Mouse (Mus musculus) intestine, embryonic 14.5 days (tissue): ENCODE measurements around the gene Tnk1. TPM values are rescaled to one million over a fixed set of nuclear protein-coding genes. Genes with fewer than 3 reads are reported as not detected.
A peak's percentile ranks its signal among the peaks of the same experiment; 100 is the strongest.

Source experiments
- ATAC-seq: fragments of 200-750 bp; cut with Nextera tagmentation; replicated peaks from 2 replicates; pipeline ENCODE4 v1.8.0; 2017; ENCODE audit warnings: low read depth, moderate number of reproducible peaks, moderate TSS enrichment, moderate library complexity; ENCODE audit not compliant: low FRiP score, low TSS enrichment
- DNase-seq: peaks from one replicate; pipeline ENCODE4 v3.0.0-alpha.2; 2018; ENCODE audit warnings: low spot score
- H3K27ac ChIP-seq: fragments of 300-500 bp; sonication (generic); 2 replicates; pipeline ENCODE4 v1.5.1; 2014; ENCODE audit warnings: low read depth, mild to moderate bottlenecking, control low read depth
- H3K27me3 ChIP-seq: fragments of 300-500 bp; sonication (generic); replicated peaks from 2 replicates; pipeline ENCODE4 v1.6.1; 2014; ENCODE audit warnings: low read length, control low read depth; ENCODE audit not compliant: control insufficient read depth, insufficient read depth
- H3K36me3 ChIP-seq: fragments of 300-500 bp; sonication (generic); 2 replicates; pipeline ENCODE4 v1.6.1; 2014; ENCODE audit warnings: low read length, control low read depth; ENCODE audit not compliant: control insufficient read depth, insufficient read depth
- H3K4me1 ChIP-seq: fragments of 300-500 bp; sonication (generic); replicated peaks from 2 replicates; pipeline ENCODE4 v1.6.1; 2014; ENCODE audit warnings: low read length, control low read depth, mixed read lengths; ENCODE audit not compliant: control insufficient read depth, insufficient read depth
- H3K4me2 ChIP-seq: fragments of 300-500 bp; sonication (generic); 2 replicates; pipeline ENCODE4 v1.6.1; 2014; ENCODE audit warnings: low read length
- H3K4me3 ChIP-seq: fragments of 300-500 bp; sonication (generic); 2 replicates; pipeline ENCODE4 v1.5.1; 2014; ENCODE audit warnings: low read depth, low read length, control low read depth, mixed read lengths
- H3K9ac ChIP-seq: fragments of 300-500 bp; sonication (generic); 2 replicates; pipeline ENCODE4 v1.6.1; 2014; ENCODE audit warnings: mild to moderate bottlenecking, low read length
- H3K9me3 ChIP-seq: fragments of 300-500 bp; sonication (generic); 2 replicates; pipeline ENCODE4 v1.6.1; 2016; ENCODE audit warnings: low read length, control low read depth; ENCODE audit not compliant: control insufficient read depth
- WGBS: fragments of 180-500 bp; shearing (Covaris S2); extraction: QIAGEN DNeasy Blood & Tissue Kit; methylation state at CpG from one replicate; pipeline ENCODE4 v1.1.7; 2014; 5-methylcytosine and 5-hydroxymethylcytosine counted together
- polyA plus RNA-seq: library from polyadenylated mRNA; unstranded; fragments of >200 nt; fragmentation: Nextera tagmentation; extraction: Ambion mirVana; gene quantifications from 2 replicates; pipeline ENCODE4 v1.2.1, GENCODE M21; 2014

The Tnk1 gene
- polyA plus RNA-seq, 1 experiment from 2014 or later, result 12.2 TPM

DNA sequence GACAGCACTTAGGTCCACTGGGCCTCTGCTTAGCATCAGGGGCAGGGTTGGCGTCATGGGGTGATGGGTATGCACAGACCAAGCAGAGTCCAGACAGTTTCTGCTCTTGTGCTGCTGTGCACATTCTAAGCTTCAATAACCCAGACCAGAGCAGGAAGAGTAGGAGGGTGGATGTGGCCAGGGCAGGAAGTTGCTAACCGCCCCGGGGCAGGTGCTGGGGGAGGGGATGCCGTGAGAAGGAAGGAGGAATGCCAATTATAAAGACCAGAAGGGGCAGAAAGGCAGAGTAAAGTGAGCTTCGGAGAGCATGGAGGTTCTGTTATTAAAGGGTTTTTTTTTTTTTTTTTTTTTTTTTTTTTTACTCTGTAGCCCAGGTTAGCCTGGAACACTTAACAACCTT lies 36.1 kb upstream of the Tnk1 start:
- DNase-seq (no peak), ATAC-seq (no peak)
- 81% methylated on average over 5 of the region's 5 CpGs for WGBS
- no peaks in the 10 kb centered on the region for H3K36me3 ChIP-seq
- no peaks in the 10 kb centered on the region for H3K27me3 ChIP-seq
- H3K9ac ChIP-seq, result no peak overlapping the region
- peaks cover 8% of the 10 kb centered on the region for H3K4me1 ChIP-seq
- H3K27ac ChIP-seq, result no peak overlapping the region
- no peak overlapping the region for H3K4me2 ChIP-seq
- no peaks in the 10 kb centered on the region for H3K9me3 ChIP-seq
- no peak overlapping the region for H3K4me3 ChIP-seq

DNA sequence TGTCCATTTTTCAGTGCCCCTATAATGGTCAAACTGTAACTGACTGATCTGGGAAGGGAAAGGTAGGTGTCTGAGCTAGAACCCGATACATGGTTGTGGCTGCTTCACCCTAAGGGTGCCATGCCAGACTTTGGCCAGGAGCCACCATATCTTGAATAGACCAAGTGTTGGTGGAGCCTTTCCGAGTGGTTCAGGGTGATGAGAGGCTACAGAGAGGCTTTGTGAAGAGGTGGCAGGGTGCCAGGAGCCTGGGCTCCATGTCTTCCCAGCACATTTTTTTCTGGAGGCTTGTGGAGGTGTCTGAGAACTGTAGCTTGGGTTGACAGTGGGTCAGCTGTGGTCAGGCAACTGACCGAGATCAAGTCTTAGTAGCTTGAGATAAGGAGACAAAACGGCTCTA lies 33.0 kb upstream of the Tnk1 start:
- Histone ChIP-seq H3K4me1 (no peaks in the 10 kb centered on the region), H3K9me3 (no peaks in the 10 kb centered on the region), H3K4me2 (no peak overlapping the region), H3K27me3 (no peaks in the 10 kb centered on the region), H3K36me3 (no peaks in the 10 kb centered on the region), H3K9ac (no peak overlapping the region), H3K27ac (no peak overlapping the region), H3K4me3 (no peak overlapping the region)
- 72% methylated on average over 4 of the region's 4 CpGs for WGBS
- DNase-seq (no peak), ATAC-seq (no peak)

DNA sequence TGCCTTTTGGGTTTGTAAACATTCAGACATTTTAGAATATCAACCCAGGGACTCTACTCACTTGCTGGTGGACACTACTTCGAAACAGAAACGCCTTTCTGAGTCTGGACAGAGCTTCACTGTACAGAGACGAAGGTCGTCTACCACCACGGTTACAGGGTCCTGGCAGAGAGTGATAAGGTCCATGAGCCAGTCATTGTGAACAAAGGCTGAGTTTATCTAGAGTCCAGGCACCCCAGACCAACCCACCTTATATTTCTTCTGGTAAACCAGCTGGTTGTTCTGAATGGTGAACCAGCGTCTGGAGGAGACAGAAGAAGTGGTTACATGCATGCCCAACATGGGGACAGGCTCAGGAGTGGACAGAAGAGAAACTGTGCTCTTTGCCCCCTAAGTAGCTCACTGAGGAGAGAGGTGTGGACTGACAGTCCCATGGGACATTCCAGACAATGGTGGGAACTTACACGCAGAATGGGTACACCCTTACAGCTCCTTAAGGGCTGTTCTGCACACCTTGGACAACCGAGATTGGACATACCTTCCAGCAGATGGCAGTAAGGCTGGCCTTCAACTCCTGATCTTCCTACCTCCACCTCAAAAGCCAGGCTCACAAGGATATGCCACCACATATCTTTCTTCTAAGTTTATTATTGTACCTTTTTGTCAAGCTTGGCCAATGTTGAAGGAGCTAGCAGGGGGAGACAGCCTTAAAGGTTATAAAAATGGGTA lies 28.5 kb upstream of the Tnk1 start:
- no peak for DNase-seq
- 64% methylated on average over 8 of the region's 8 CpGs for WGBS
- H3K36me3 ChIP-seq, result no peaks in the 10 kb centered on the region
- H3K4me1 ChIP-seq, result no peaks in the 10 kb centered on the region
- H3K27me3 ChIP-seq, result no peaks in the 10 kb centered on the region
- no peak overlapping the region for H3K4me2 ChIP-seq
- no peak overlapping the region for H3K4me3 ChIP-seq
- H3K9ac ChIP-seq, result no peak overlapping the region
- no peak for ATAC-seq
- H3K27ac ChIP-seq, result no peak overlapping the region
- H3K9me3 ChIP-seq, result no peaks in the 10 kb centered on the region

DNA sequence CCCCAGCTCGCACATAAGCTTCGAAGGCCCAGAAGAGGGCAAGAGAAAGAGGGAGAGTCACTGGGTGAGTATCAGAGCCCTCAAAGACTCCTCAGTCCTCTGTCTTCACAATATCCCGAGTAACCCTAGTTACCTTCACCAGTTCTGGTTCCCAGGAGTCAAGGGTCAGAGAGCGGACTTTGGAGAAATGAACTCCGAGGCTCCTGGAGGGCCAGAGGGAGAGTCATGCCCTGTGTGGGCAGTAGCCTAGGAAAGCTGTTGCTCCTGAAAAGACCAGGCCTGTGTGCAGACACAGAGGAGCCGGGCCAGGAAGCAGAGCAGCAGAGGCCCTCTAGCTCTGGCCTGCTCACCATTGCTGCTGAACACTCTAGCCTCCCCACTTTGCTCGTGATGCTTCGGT lies 26.1 kb upstream of the Tnk1 start:
- ATAC-seq (no peak), DNase-seq (no peak)
- Histone ChIP-seq H3K27ac (no peak overlapping the region), H3K4me3 (no peak overlapping the region), H3K9me3 (no peaks in the 10 kb centered on the region), H3K9ac (no peak overlapping the region), H3K4me2 (no peak overlapping the region), H3K36me3 (no peaks in the 10 kb centered on the region), H3K27me3 (no peaks in the 10 kb centered on the region), H3K4me1 (peaks cover 12% of the 10 kb centered on the region)
- WGBS, result 72% methylated on average over 8 of the region's 8 CpGs

DNA sequence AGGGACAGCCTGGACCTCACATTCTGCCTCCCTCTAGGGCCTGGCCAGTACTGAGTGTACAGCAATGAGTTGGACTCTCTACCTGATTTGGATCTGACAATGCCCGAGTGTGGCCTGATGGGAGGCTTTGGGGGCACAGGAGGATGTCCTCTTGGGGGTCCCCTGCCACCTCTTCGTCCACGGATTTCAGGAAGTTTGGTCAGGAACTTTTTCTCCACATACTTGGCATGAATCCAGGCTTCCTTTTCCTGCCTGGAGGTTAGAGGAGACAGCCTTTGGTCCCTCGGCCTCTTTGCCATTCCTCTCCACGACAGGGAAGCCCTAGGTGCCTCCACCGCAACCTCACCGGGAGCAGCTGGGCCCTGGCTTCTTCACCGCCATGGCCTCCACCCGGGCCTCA lies 25.7 kb upstream of the Tnk1 start:
- peaks cover 16% of the 10 kb centered on the region for H3K4me1 ChIP-seq
- no peak overlapping the region for H3K4me3 ChIP-seq
- H3K9me3 ChIP-seq, result no peaks in the 10 kb centered on the region
- DNase-seq (no peak), ATAC-seq (no peak)
- no peaks in the 10 kb centered on the region for H3K27me3 ChIP-seq
- no peak overlapping the region for H3K4me2 ChIP-seq
- no peak overlapping the region for H3K9ac ChIP-seq
- no peak overlapping the region for H3K27ac ChIP-seq
- H3K36me3 ChIP-seq, result no peaks in the 10 kb centered on the region
- 73% methylated on average over 9 of the region's 9 CpGs for WGBS

DNA sequence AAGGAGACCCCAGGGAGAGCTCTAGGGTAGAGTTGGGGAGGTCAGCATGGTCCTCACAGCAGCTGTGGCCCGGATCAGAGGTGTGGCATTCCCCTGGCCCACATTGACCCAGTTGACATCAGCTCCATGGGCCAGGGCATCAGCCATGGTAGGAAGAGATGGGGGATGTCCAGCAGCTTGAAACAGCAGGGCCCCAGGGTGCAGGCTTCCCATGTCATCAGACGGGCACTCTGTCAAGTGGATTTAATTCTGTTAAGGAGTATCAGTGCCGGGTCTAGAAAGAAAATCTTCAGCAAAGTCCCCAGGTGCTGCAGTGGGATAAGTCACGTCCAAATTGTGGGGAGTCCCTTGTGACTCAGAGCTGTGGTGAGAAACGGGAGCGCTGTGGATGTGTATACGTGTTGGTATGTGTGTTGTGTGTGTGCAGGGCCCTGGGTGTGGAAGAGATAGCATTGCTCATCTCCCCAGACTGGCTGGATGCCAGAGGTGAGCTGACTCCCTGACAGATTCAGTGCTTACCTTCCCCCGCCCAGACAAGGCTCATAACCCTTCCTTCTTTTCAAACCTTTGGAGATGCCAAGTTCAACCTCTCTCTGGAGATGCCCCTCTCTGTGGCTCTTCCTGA lies 25.1 kb upstream of the Tnk1 start:
- no peaks in the 10 kb centered on the region for H3K9me3 ChIP-seq
- 84% methylated on average over 8 of the region's 8 CpGs for WGBS
- H3K4me1 ChIP-seq, result peaks cover 20% of the 10 kb centered on the region
- no peak overlapping the region for H3K4me3 ChIP-seq
- no peaks in the 10 kb centered on the region for H3K27me3 ChIP-seq
- H3K36me3 ChIP-seq, result no peaks in the 10 kb centered on the region
- H3K4me2 ChIP-seq, result no peak overlapping the region
- ATAC-seq (no peak), DNase-seq (no peak)
- H3K9ac ChIP-seq, result no peak overlapping the region
- no peak overlapping the region for H3K27ac ChIP-seq

DNA sequence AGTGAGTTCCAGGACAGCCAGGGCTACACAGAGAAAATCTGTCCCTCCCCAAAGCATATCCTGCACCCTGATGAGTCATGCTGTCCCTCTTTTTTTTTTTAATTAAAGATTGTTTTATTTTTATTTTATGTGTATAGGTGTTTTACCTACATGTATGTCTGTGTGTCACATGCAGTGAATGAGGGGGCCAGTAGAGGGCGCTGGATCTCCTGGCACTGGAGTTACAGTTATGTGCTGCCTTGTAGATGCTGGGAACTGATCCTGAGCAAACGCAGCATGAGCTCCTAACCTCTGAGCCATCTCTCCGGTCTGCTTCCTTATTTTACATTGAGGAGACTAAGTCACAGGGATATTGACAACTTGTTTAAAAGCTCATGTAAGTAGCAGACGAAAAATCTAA lies 24.5 kb upstream of the Tnk1 start:
- Histone ChIP-seq H3K36me3 (no peaks in the 10 kb centered on the region), H3K9me3 (no peaks in the 10 kb centered on the region), H3K4me1 (peaks cover 20% of the 10 kb centered on the region), H3K27me3 (no peaks in the 10 kb centered on the region), H3K27ac (no peak overlapping the region), H3K4me2 (no peak overlapping the region), H3K9ac (no peak overlapping the region), H3K4me3 (no peak overlapping the region)
- DNase-seq (peak; percentile 67), ATAC-seq (no peak)
- WGBS, result 68% methylated on average over 4 of the region's 4 CpGs

DNA sequence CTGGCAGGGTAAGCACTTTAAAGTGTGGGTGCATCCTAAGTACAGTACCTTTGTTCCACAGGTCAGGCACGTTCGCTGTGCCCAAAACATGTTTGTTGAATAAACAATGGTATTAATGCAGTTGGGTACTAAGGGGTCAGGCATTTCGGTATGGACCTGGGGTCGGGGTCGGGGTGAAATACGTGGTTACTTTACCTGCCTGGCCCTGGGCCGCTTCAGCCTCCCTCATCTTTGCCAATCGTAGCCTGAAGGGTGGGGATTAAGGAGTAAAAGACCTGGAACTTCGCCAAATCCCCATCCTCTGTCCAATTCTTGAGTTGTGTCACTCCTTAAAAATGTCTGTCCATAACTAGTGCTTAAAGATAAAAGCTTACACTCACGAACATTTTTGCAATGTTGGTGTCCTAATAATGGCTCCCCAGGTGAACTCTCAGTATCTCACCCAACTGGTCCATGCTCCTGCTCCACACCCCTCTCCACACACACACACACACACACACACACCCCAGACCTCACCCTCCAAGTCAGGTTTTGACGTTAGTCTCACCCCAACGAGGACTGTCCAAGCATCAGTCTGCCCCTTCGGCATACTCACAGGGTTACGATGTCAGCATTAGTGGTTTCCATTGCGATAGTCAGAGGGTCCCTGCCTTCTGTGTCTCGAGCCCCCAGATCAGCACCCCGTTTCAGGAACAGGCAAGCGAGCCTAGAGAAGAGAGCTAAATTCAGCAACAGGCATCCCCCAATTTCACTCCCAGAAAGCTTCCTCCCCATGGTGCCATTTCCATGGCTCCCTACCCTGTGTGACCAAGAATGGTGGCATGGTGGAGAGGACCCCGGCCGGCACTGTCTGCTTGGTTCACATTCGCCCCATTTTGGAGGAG lies 23.5 kb upstream of the Tnk1 start:
- WGBS, result 57% methylated on average over 21 of the region's 21 CpGs
- Histone ChIP-seq H3K9me3 (no peaks in the 10 kb centered on the region), H3K4me1 (peaks cover 20% of the 10 kb centered on the region), H3K4me3 (peak overlapping the region; percentile 52), H3K27me3 (no peaks in the 10 kb centered on the region), H3K4me2 (peak overlapping the region; percentile 69), H3K9ac (peak overlapping the region; percentile 55), H3K36me3 (no peaks in the 10 kb centered on the region), H3K27ac (peak overlapping the region; percentile 88)
- DNase-seq, result no peak
- ATAC-seq, result no peak; the same call in 1 of the 2 replicates
